Mouse (Mus musculus): ENCODE data around the gene Fbln1. TPM values are rescaled to one million over a fixed set of nuclear protein-coding genes. Genes with fewer than 3 reads are reported as not detected.
A peak's percentile ranks its signal among the peaks of the same experiment; 100 is the strongest.
"Not testable (repeated sequence)": the region's sequence is repeated elsewhere in the genome, so short reads cannot be mapped to it uniquely, and the experiment has no call there.

Fbln1 gene
- total RNA-seq, 2 experiments from 2014 or later, result 6.5 to 20.9 TPM

GRCm38 (mm10) chr15:85319924-85320668 lies 114.3 kb downstream of the Fbln1 start:
- intact Hi-C loops (cut with DNase I), result loop anchor here (5.0 kb wide), 2 partner anchors 53 to 157 kb away; no protein-coding TSS in a partner anchor
- no peak for TF ChIP-seq CTCF (IDR thresholded peaks at IDR 0.05)
- peak; percentile 33 for DNase-seq
- no peak overlapping the region for H3K27ac ChIP-seq
- no peak overlapping the region for H3K4me3 ChIP-seq

- TF ChIP-seq CTCF (IDR thresholded peaks at IDR 0.05), result no peak
Observed at GRCm38 (mm10) chr15:85323214-85323613, 117.5 kb downstream of the Fbln1 start.

DNA sequence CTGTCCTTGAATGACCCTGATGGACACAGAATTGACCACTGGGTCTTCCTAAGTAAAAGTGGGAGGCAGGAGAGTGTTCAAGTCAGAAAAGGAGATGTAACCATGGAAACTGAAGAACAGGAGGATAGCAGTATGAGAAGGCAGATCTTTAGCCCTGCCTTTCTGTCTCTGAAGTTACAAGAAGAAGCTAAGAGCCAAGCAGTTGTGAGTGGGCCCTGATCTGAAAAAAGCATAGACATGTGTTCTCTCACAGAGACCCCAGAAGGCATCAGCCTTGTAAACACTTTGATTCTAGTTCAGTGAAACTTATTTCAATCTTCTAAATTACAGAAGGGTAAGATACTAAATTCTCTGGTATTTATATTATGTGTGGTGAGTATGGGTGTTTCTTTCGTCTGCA lies 118.7 kb downstream of the Fbln1 start:
- intact Hi-C loops (cut with DNase I), result no loop called here
- no peak for TF ChIP-seq CTCF (IDR thresholded peaks at IDR 0.05)
- no peak for DNase-seq
- no peak overlapping the region for H3K27ac ChIP-seq
- H3K4me3 ChIP-seq, result no peak overlapping the region

More at GRCm38 (mm10) chr15:85323214-85323613, 117.5 kb downstream of the Fbln1 start:
- H3K4me3 ChIP-seq, result no peak overlapping the region
- no peak for DNase-seq
- intact Hi-C loops (cut with DNase I), result no loop called here
- no peak overlapping the region for H3K27ac ChIP-seq

GRCm38 (mm10) chr15:85327808-85328207 lies 122.1 kb downstream of the Fbln1 start:
- no peak for DNase-seq
- no peak for TF ChIP-seq CTCF (IDR thresholded peaks at IDR 0.05)
- Histone ChIP-seq H3K4me3 (no peak overlapping the region), H3K27ac (no peak overlapping the region)
- intact Hi-C loops (cut with DNase I), result no loop called here

- H3K27ac ChIP-seq; H3K4me3 ChIP-seq; intact Hi-C loops (cut with DNase I); DNase-seq: not testable (repeated sequence)
- peak; percentile 54 for TF ChIP-seq CTCF (IDR thresholded peaks at IDR 0.05)
Observed at GRCm38 (mm10) chr15:85328455-85328854, 122.7 kb downstream of the Fbln1 start.

GRCm38 (mm10) chr15:85329096-85329495 lies 123.3 kb downstream of the Fbln1 start:
- DNase-seq, result no peak
- H3K27ac ChIP-seq, result no peak overlapping the region
- no peak overlapping the region for H3K4me3 ChIP-seq
- intact Hi-C loops (cut with DNase I), result no loop called here
- no peak for TF ChIP-seq CTCF (IDR thresholded peaks at IDR 0.05)

DNA sequence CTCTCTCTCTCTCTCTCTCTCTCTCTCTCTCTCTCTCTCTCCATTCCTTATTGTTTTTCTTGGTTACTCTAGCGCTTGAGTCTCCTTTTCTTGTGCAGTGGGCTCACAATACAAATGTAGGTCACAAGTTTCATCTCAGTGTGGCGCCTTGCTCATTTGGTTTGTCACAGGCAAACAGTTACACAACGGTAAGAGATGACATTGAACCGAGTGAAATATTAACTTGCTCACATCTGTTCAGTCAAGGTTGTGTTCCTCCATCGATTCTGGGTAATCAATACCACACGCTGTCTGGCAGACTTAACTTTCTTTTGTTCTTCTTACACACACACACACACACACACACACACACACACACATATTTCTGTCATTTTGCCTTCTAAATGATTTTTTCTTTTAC lies 124.3 kb downstream of the Fbln1 start:
- no peak for DNase-seq
- no peak overlapping the region for H3K27ac ChIP-seq
- TF ChIP-seq CTCF (IDR thresholded peaks at IDR 0.05), result no peak
- no peak overlapping the region for H3K4me3 ChIP-seq
- intact Hi-C loops (cut with DNase I), result no loop called here

DNA sequence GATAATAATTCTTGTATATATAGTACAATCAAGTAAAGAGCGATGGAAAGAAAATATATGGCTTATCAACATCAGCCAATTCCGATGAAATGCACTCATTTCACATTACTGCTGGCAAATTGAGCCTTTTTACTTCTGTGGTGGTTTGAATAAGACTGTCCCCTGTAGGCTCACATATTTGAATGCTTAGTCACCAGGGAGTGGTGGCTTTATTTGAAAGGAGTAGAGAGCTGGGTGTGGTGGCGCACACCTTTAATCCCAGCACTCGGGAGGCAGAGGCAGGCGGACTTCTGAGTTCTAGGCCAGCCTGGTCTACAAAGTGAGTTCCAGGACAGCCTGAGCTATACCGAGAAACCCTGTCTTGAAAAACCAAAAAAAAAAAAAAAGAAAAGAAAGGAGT lies 127.8 kb downstream of the Fbln1 start:
- H3K4me3 ChIP-seq; intact Hi-C loops (cut with DNase I); H3K27ac ChIP-seq; DNase-seq: not testable (repeated sequence)

GRCm38 (mm10) chr15:85334234-85334633 lies 128.5 kb downstream of the Fbln1 start:
- no peak for TF ChIP-seq CTCF (IDR thresholded peaks at IDR 0.05)
- intact Hi-C loops (cut with DNase I), result no loop called here
- Histone ChIP-seq H3K27ac (no peak overlapping the region), H3K4me3 (no peak overlapping the region)
- DNase-seq, result no peak

GRCm38 (mm10) chr15:85335671-85336300 lies 130.0 kb downstream of the Fbln1 start, which contains the start of gene Atxn10:
Gene Atxn10 (plus strand): TSS chr15:85336245.
- intact Hi-C loops (cut with DNase I), result no loop called here
- peak within 1 kb of the TSS; percentile 90 for H3K27ac ChIP-seq
- TF ChIP-seq CTCF (IDR thresholded peaks at IDR 0.05), result no peak
- H3K4me3 ChIP-seq, result peak within 1 kb of the TSS; percentile 91
- DNase-seq, result no peak

Other genes with a start within 250 kb of the Fbln1 start
- 100 to 1,000 TPM in 1 of 2 experiments, 10 to 100 TPM in 1; 67.5 to 103 TPM for gene 5031439G07Rik, start 217.4 kb upstream of the Fbln1 start, total RNA-seq (2021)
- not detected for gene Upk3a, start 188.8 kb upstream of the Fbln1 start, total RNA-seq (2021)
- 1 to 10 TPM; 4.7 to 5.9 TPM for gene Fam118a, start 177.0 kb upstream of the Fbln1 start, total RNA-seq (2021)
- not detected for gene Smc1b, start 74.0 kb upstream of the Fbln1 start, total RNA-seq (2021)
- gene Ribc2, start 73.9 kb upstream of the Fbln1 start, total RNA-seq (2021), result not detected
- 10 to 100 TPM; 26.6 to 38.8 TPM for gene Atxn10, start 130.3 kb downstream of the Fbln1 start, total RNA-seq (2021)

Measured in gastrocnemius, adult 2 months (tissue).